ENCODE assay signal across 1 mouse cellular context in the genomic region with DNA sequence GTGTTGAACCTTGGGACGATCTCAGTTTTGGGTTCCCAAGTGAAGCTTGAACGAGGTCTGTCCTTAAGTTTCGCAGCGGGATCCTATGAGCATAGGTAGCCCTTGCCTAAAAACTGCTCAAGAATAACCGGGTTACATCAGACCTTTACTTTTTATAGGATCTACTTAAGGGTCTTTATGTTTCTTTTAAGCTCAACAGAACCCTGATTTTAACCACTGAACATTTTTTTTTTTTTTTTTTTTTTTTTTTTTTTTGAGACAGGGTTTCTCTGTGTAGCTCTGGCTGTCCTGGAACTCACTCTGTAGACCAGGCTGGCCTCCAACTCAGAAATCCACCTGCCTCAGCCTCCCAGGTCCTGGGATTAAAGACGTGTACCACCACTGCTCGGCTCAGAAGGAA.
TF ChIP-seq lines count a peak whose summit lies in the region.

No protein-coding gene starts in this region.

TF ChIP-seq in CH12.LX, 34 proteins besides CTCF, POLR2A, EP300 and RAD21:
- peak; percentile 61 for TF ChIP-seq ZNF384 (IDR thresholded peaks at IDR 0.05; ENCODE audit: low read depth, low read length)
TF ChIP-seq in CH12.LX: peak in this region for 1; not testable (repeated sequence) for 33.
